Comparison of ENCODE assay signal across 8 mouse cellular contexts in the genomic region with DNA sequence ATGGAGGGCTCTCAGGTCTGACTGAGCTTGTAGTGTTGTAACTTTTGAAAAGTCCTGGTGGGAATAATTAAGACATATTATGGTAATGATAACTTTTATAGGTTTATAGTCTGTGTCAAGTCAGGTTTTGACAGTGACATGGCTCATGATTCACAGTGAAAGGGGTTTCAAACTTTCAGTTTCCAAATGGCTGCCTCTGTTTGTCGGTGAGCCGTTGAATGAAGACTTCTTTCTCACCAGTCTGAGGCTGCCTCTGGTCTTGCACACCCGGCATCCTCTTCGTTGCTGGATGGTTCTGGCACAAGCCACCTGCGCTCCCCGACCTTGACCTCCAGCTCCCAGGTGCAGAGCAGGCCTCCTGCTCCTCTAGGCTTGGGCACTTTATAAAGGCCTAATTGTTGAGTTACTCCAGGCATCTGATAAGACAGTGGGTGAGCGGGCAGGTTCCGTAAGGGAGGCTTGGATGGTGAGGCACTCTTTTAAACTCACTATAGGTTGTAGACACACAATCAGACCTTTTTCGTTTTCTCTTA. TPM values are rescaled to one million over a fixed set of nuclear protein-coding genes. Genes with fewer than 3 reads are reported as not detected.
A peak's percentile ranks its signal among the peaks of the same experiment; 100 is the strongest.
DNase-seq lines count a peak whose midpoint lies in the region; ATAC-seq and TF ChIP-seq lines count a peak whose summit lies in the region.

No protein-coding gene starts in this region.

- H3K36me3 ChIP-seq in CH12.LX (replicated peaks in 1 of 2; ENCODE audit: control insufficient read depth in 1 of 2, insufficient read depth in 1 of 2, low read length in 1 of 2) = peaks cover 0 to 16% of the 10 kb centered on the region in 2 experiments
- no peaks in the 10 kb centered on the region for H3K36me3 ChIP-seq in heart, embryonic 16.5 days (ENCODE audit: control insufficient read depth, insufficient read depth)
- H3K36me3 ChIP-seq in liver, postnatal 0 days (replicated peaks; ENCODE audit: insufficient read depth, low read length) = no peaks in the 10 kb centered on the region

- TF ChIP-seq EP300 in CH12.LX (IDR thresholded peaks at IDR 0.05; ENCODE audit: low read length) = no peak; the same call in 1 of the 2 replicates
- no peak for TF ChIP-seq EP300 in liver, postnatal 0 days (IDR thresholded peaks at IDR 0.05; ENCODE audit: low read depth)

- no peak for ATAC-seq in heart, embryonic 16.5 days (replicated peaks; ENCODE audit: extremely low read depth, insufficient read depth, low FRiP score)
- no peak for ATAC-seq in liver, postnatal 0 days
- ATAC-seq in cerebellum, adult (ENCODE audit: insufficient number of reproducible peaks, low FRiP score, low TSS enrichment) = no peak

- no peak for TF ChIP-seq RAD21 in CH12.LX (IDR thresholded peaks at IDR 0.05; ENCODE audit: low read depth, low read length)

- peak overlapping the region; percentile 97 for H3K27ac ChIP-seq in gastrocnemius, adult 2 months
- H3K27ac ChIP-seq in CH12.LX (ENCODE audit: insufficient read depth, low read depth) = peak overlapping the region; percentile 49; the same call in 1 of the 2 replicates
- peak overlapping the region; percentile 87 for H3K27ac ChIP-seq in heart, embryonic 16.5 days (ENCODE audit: low read length)
- H3K27ac ChIP-seq in liver, postnatal 0 days (ENCODE audit: low read depth) = peak overlapping the region; percentile 86; the same call in 1 of the 2 replicates

- in situ Hi-C loops in CH12.LX (cut with MboI; ENCODE audit: low pct_ligation_motif_present, low pct_unique_long_range_greater_than_20kb, low sequenced_read_pairs) = no loop called here

- no peak for DNase-seq in gastrocnemius, adult 2 months
- no peak for DNase-seq in gastrocnemius, postnatal 36 days
- no peak for DNase-seq in CH12.LX (ENCODE audit: extremely low read depth)
- no peak for DNase-seq in liver, postnatal 0 days
- no peak for DNase-seq in frontal cortex, postnatal 10 days (ENCODE audit: low spot score in 2 of 2)
- no peak for DNase-seq in urinary bladder, adult 18-20 months (ENCODE audit: low spot score in 2 of 2)

- H3K9ac ChIP-seq in CH12.LX (ENCODE audit: insufficient read depth, low read depth) = peak overlapping the region; percentile 49; the same call in 1 of the 2 replicates
- H3K9ac ChIP-seq in heart, embryonic 16.5 days (ENCODE audit: low read length) = peak overlapping the region; percentile 92
- no peak overlapping the region; the same call in 1 of the 2 replicates for H3K9ac ChIP-seq in liver, postnatal 0 days (replicated peaks)

- peak overlapping the region; percentile 93 for H3K4me3 ChIP-seq in gastrocnemius, adult 2 months
- peak overlapping the region; percentile 76 to 90 (median 84) for H3K4me3 ChIP-seq in CH12.LX (replicated peaks in 1 of 3; ENCODE audit: low read depth in 2 of 3, low read length in 2 of 3, poor library complexity in 1 of 3)
- H3K4me3 ChIP-seq in heart, embryonic 16.5 days (ENCODE audit: low read length) = peak overlapping the region; percentile 77
- peak overlapping the region; percentile 82; the same call in 1 of the 2 replicates for H3K4me3 ChIP-seq in liver, postnatal 0 days (ENCODE audit: low read depth, low read length)

- TF ChIP-seq CTCF in gastrocnemius, adult 2 months (IDR thresholded peaks at IDR 0.05) = no peak
- no peak for TF ChIP-seq CTCF in CH12.LX (conservative IDR thresholded peaks at IDR 0.05 in 1 of 2, IDR thresholded peaks at IDR 0.05 in 1 of 2; ENCODE audit: low read depth in 2 of 2, low read length in 2 of 2)
- no peak for TF ChIP-seq CTCF in liver, postnatal 0 days (IDR thresholded peaks at IDR 0.05; ENCODE audit: low read depth)

- dilution Hi-C loops in CH12.LX (cut with MboI; ENCODE audit: extremely low pct_ligation_motif_present, extremely low pct_unique_long_range_greater_than_20kb, low sequenced_read_pairs) = no loop called here

- intact Hi-C loops in gastrocnemius, adult 2 months (cut with DNase I) = loop anchor here (2.0 kb wide), 2 partner anchors 46 to 72 kb away; no protein-coding TSS in a partner anchor
- intact Hi-C loops in gastrocnemius, postnatal 36 days (cut with DNase I) = loop anchor here (5.0 kb wide), 2 partner anchors 53 to 73 kb away; no protein-coding TSS in a partner anchor

- WGBS in heart, embryonic 16.5 days = 58% methylated on average over 9 of the region's 9 CpGs
- WGBS in liver, postnatal 0 days (ENCODE audit: insufficient replicate concordance) = 71% methylated on average over 9 of the region's 9 CpGs

- TF ChIP-seq POLR2A in CH12.LX (IDR thresholded peaks at IDR 0.05; ENCODE audit: low read depth, low read length) = no peak

- no peaks in the 10 kb centered on the region for H3K9me3 ChIP-seq in CH12.LX (replicated peaks; ENCODE audit: low read length)
- H3K9me3 ChIP-seq in heart, embryonic 16.5 days (replicated peaks; ENCODE audit: control insufficient read depth, low read length) = no peaks in the 10 kb centered on the region
- no peaks in the 10 kb centered on the region for H3K9me3 ChIP-seq in liver, postnatal 0 days (ENCODE audit: low read length)

- peak overlapping the region; percentile 98 for H3K4me2 ChIP-seq in CH12.LX (ENCODE audit: insufficient read depth, low read depth, poor library complexity, severe bottlenecking)
- peak overlapping the region; percentile 94 for H3K4me2 ChIP-seq in heart, embryonic 16.5 days (ENCODE audit: low read depth, low read length)
- peak overlapping the region; percentile 93 for H3K4me2 ChIP-seq in liver, postnatal 0 days (ENCODE audit: low read depth, low read length)

- H3K27me3 ChIP-seq in CH12.LX (replicated peaks) = peaks cover 8% of the 10 kb centered on the region
- H3K27me3 ChIP-seq in heart, embryonic 16.5 days (ENCODE audit: control insufficient read depth, insufficient read depth, low read length) = peaks cover 2% of the 10 kb centered on the region
- peaks cover 9% of the 10 kb centered on the region; the same call in 1 of the 2 replicates for H3K27me3 ChIP-seq in liver, postnatal 0 days (ENCODE audit: insufficient read depth, low read length)

- peaks cover 22 to 45% of the 10 kb centered on the region in 2 experiments for H3K4me1 ChIP-seq in CH12.LX (ENCODE audit: control insufficient read depth in 1 of 2, insufficient read depth in 2 of 2)
- H3K4me1 ChIP-seq in heart, embryonic 16.5 days (ENCODE audit: control insufficient read depth, insufficient read depth, low read length) = peaks cover 43% of the 10 kb centered on the region
- H3K4me1 ChIP-seq in liver, postnatal 0 days (ENCODE audit: insufficient read depth) = peaks cover 41% of the 10 kb centered on the region

- H3K79me2 ChIP-seq in CH12.LX (replicated peaks; ENCODE audit: control insufficient read depth, extremely low read depth, insufficient read depth, poor library complexity, severe bottlenecking) = peaks cover 50% of the 10 kb centered on the region

TF ChIP-seq in CH12.LX, 34 proteins besides CTCF, POLR2A, EP300 and RAD21:
- TF ChIP-seq PAX5 (IDR thresholded peaks at IDR 0.05; ENCODE audit: low read length) (no peak), UBTF (IDR thresholded peaks at IDR 0.05; ENCODE audit: low read depth, low read length) (0 out of 2 replicates have a peak, but pooled peaks have one; percentile 17), MXI1 (IDR thresholded peaks at IDR 0.05; ENCODE audit: low read depth, low read length) (peak; percentile 38; the same call in 1 of the 2 replicates), CHD1 (IDR thresholded peaks at IDR 0.05; ENCODE audit: low read depth, low read length) (0 out of 2 replicates have a peak, but pooled peaks have one; percentile 4), ZNF384 (IDR thresholded peaks at IDR 0.05; ENCODE audit: low read depth, low read length) (no peak), MEF2A (IDR thresholded peaks at IDR 0.05; ENCODE audit: borderline replicate concordance, low read depth, low read length) (no peak), IRF4 (IDR thresholded peaks at IDR 0.05; ENCODE audit: low read depth, low read length) (peak; percentile 69), BHLHE40 (IDR thresholded peaks at IDR 0.05; ENCODE audit: low read depth, low read length) (0 out of 2 replicates have a peak, but pooled peaks have one; percentile 40), MYC (IDR thresholded peaks at IDR 0.05; ENCODE audit: low read depth, low read length) (no peak), TBP (conservative IDR thresholded peaks at IDR 0.05; ENCODE audit: low read depth, low read length) (no peak), ETS1 (conservative IDR thresholded peaks at IDR 0.05; ENCODE audit: low read depth, low read length) (no peak), MAZ (IDR thresholded peaks at IDR 0.05; ENCODE audit: low read depth, low read length) (no peak), TCF12 (IDR thresholded peaks at IDR 0.05; ENCODE audit: low read depth, low read length) (peak; percentile 50; the same call in 1 of the 2 replicates)

RNA-seq across cellular contexts. Expression of gene Trak1, which starts 2.0 kb away (rescaled TPM):
- total RNA-seq in gastrocnemius, adult 2 months (2021) = 100 to 1,000 TPM; 156 to 204 TPM
- total RNA-seq in gastrocnemius, postnatal 36 days (2021) = 100 to 1,000 TPM; 182 to 188 TPM
- total RNA-seq in CH12.LX (2012; rRNA removed) (16.5 and 18.1 TPM in 2 replicates), CH12.LX (2014; rRNA removed) (7.0 and 8.2 TPM in 2 replicates)
- 24.6 and 28.6 TPM in 2 replicates for polyA plus RNA-seq in CH12.LX (2012; ENCODE audit: insufficient read length, low read depth)
- 42.4 and 48.9 TPM in 2 replicates for polyA plus RNA-seq in heart, embryonic 16.5 days (2015; fragmentation: Nextera tagmentation; extraction: Ambion mirVana)
- polyA plus RNA-seq in liver, postnatal 0 days (2015; fragmentation: Nextera tagmentation; extraction: Ambion mirVana) = 4.9 and 5.1 TPM in 2 replicates

RNA-seq across cellular contexts. Expression of gene Ulk4, which starts 22.3 kb away (rescaled TPM):
- total RNA-seq in gastrocnemius, adult 2 months (2021) = under 1 TPM; 0.11 to 0.36 TPM
- total RNA-seq in gastrocnemius, postnatal 36 days (2021) = under 1 TPM; 0.20 to 0.38 TPM
- total RNA-seq in CH12.LX (2012; rRNA removed) = 18.5 and 23.3 TPM in 2 replicates
- 1.4 and 1.6 TPM in 2 replicates for total RNA-seq in CH12.LX (2014; rRNA removed)
- polyA plus RNA-seq in CH12.LX (2012; ENCODE audit: insufficient read length, low read depth) = 11.0 and 25.8 TPM in 2 replicates
- 86.4 and 105 TPM in 2 replicates for polyA plus RNA-seq in heart, embryonic 16.5 days (2015; fragmentation: Nextera tagmentation; extraction: Ambion mirVana)
- 23.2 and 25.4 TPM in 2 replicates for polyA plus RNA-seq in liver, postnatal 0 days (2015; fragmentation: Nextera tagmentation; extraction: Ambion mirVana)

Comparison
In these comparisons a context has a peak if more than half of its experiments do, and no peak if none do; other contexts are left out.
1. RNA of gene Trak1, which starts 2.0 kb away (total RNA-seq): 156 to 204 TPM in gastrocnemius, adult 2 months and 182 to 188 TPM in gastrocnemius, postnatal 36 days; 7.0 to 18.1 TPM in CH12.LX; every median in the first group is over 4 times any median in the second.
2. Peak in every context shown above with its lines, with median percentiles within 50 percentile points of each other: H3K27ac ChIP-seq, H3K4me3 ChIP-seq and H3K4me2 ChIP-seq.